Mouse (Mus musculus) hematopoietic stem cell, adult 5-6 weeks (primary cell): Measurements from ENCODE around the gene Kin. TPM values are rescaled to one million over a fixed set of nuclear protein-coding genes. Genes with fewer than 3 reads are reported as not detected.

Experiments
- ATAC-seq, 2 experiments: fragments of 125-278 bp in 1 of 2; replicated peaks in 1 of 2; 2 replicates each; pipeline ENCODE4 v1.8.0; 2016 to 2017; ENCODE audit warnings: inconsistent platforms in 2 of 2, mild to moderate bottlenecking in 2 of 2, moderate number of reproducible peaks in 2 of 2, low read depth in 1 of 2, moderate TSS enrichment in 1 of 2; ENCODE audit not compliant: low FRiP score in 2 of 2, poor library complexity in 2 of 2, severe bottlenecking in 2 of 2, insufficient read depth in 1 of 2, low TSS enrichment in 1 of 2
- total RNA-seq: library from RNA; stranded (forward); fragments of 172-1452, 232-1000 nt; gene quantifications from 2 replicates; pipeline ENCODE4 v1.2.3, GENCODE M21; 2017

Gene Kin
- 38.1 and 38.8 TPM in 2 replicates for total RNA-seq

GRCm38 (mm10) chr2:10080310-10081010 lies at the start of gene Kin, which contains the start of gene Atp5c1:
Gene Kin (plus strand): TSS chr2:10080593.
Gene Atp5c1 (minus strand): TSS chr2:10080510.
- peak; percentile 93 to 98 for ATAC-seq

GRCm38 (mm10) chr2:10033684-10034083 lies 46.7 kb upstream of the Kin start:
- no peak for ATAC-seq

- no peak for ATAC-seq
These were observed 45.4 kb upstream of the Kin start for GRCm38 (mm10) chr2:10034976-10035375.

- ATAC-seq: peak; percentile 22 to 51
These were observed 32.5 kb upstream of the Kin start for GRCm38 (mm10) chr2:10047758-10048436.

- peak; percentile 93 to 97 for ATAC-seq
These were observed 31.9 kb upstream of the Kin start, which contains the start of gene Taf3 for GRCm38 (mm10) chr2:10048461-10048860. Gene Taf3 (minus strand): TSS chr2:10048596.

- ATAC-seq: no peak
These were observed 30.9 kb upstream of the Kin start for GRCm38 (mm10) chr2:10049456-10049855.

- no peak for ATAC-seq
These were observed 29.5 kb upstream of the Kin start for GRCm38 (mm10) chr2:10050878-10051277.

- ATAC-seq: no peak
These were observed 28.4 kb upstream of the Kin start for GRCm38 (mm10) chr2:10051996-10052395.

- no peak for ATAC-seq
These were observed 21.6 kb upstream of the Kin start for GRCm38 (mm10) chr2:10058836-10059235.

GRCm38 (mm10) chr2:10071751-10072150 lies 8.6 kb upstream of the Kin start:
- ATAC-seq: peak; percentile 34 to 48; a peak in 1 of 4 replicates

GRCm38 (mm10) chr2:10074470-10074869 lies 5.9 kb upstream of the Kin start:
- ATAC-seq: no peak

- no peak for ATAC-seq
These were observed 3.7 kb upstream of the Kin start for GRCm38 (mm10) chr2:10076675-10077074.

- ATAC-seq: peak in 1 of 2 experiments; percentile 39; a peak in 1 of 4 replicates
These were observed 566 bp upstream of the Kin start for GRCm38 (mm10) chr2:10079745-10080309.

GRCm38 (mm10) chr2:10081453-10082080 lies 1.2 kb downstream of the Kin start:
- ATAC-seq: no peak

GRCm38 (mm10) chr2:10082737-10083136 lies 2.3 kb downstream of the Kin start:
- ATAC-seq: no peak

GRCm38 (mm10) chr2:10087256-10087850 lies 7.0 kb downstream of the Kin start:
- no peak for ATAC-seq

GRCm38 (mm10) chr2:10094327-10095100 lies 14.1 kb downstream of the Kin start:
- ATAC-seq: no peak
